In the genomic region with DNA sequence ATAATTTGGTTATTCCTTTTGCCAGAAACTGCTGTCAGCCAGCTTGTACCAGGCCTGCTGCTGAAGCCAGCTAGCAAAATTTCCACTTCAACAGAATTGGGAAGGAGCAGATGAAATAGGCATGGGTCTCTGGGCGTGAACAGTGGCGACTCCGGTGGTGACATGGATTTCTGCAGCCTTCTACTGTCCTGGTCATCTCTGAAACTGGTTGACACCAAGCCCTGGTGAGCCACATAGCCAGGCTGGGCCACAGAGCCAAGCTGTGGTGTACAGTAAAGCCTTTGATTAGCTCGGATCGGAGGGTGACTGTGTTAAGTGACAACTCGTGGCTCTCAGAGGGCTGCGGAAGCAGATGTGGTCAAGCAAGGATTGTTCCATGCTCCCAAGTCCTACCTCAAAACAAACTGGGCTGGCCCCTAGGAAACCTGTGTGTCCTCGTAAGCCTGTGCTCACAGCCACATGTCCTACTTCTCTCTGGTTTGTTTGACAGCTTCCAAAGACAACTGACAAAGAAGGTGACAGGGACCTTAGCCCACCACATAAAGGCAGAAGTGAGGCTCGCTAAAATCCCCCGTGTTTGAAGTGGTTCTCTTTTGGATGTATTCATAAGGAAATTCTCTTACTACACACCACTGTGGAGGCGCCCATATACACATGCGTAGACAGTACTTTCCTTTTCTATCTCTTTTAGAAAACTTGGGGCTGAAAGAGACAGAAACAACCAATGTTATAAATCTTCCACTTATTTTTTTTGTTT, we compare ENCODE assay signal across 8 mouse cellular contexts. TPM values are rescaled to one million over a fixed set of nuclear protein-coding genes. Genes with fewer than 3 reads are reported as not detected.
A peak's percentile ranks its signal among the peaks of the same experiment; 100 is the strongest.
DNase-seq lines count a peak whose midpoint lies in the region; ATAC-seq and TF ChIP-seq lines count a peak whose summit lies in the region.

No protein-coding gene starts in this region.

- no peak overlapping the region for H3K9ac ChIP-seq in kidney, embryonic 15.5 days
- H3K9ac ChIP-seq in heart, embryonic 15.5 days = no peak overlapping the region
- no peak overlapping the region for H3K9ac ChIP-seq in liver, postnatal 0 days (replicated peaks)
- H3K9ac ChIP-seq in stomach, embryonic 16.5 days (ENCODE audit: low read length) = peak overlapping the region; percentile 44

- no peak for DNase-seq in kidney, postnatal 25 days
- peak; percentile 43 for DNase-seq in ES-CJ7 (ENCODE audit: low read depth, low spot score)
- no peak for DNase-seq in liver, postnatal 0 days
- no peak for DNase-seq in urinary bladder, postnatal 4 days (ENCODE audit: low spot score in 2 of 2)

- H3K4me3 ChIP-seq in kidney, embryonic 15.5 days (replicated peaks) = no peak overlapping the region
- H3K4me3 ChIP-seq in heart, embryonic 15.5 days = no peak overlapping the region
- H3K4me3 ChIP-seq in liver, postnatal 0 days (ENCODE audit: low read depth, low read length) = no peak overlapping the region
- H3K4me3 ChIP-seq in stomach, embryonic 16.5 days (replicated peaks; ENCODE audit: low read length) = no peak overlapping the region

- H3K27ac ChIP-seq in kidney, embryonic 15.5 days = peak overlapping the region; percentile 94
- H3K27ac ChIP-seq in heart, embryonic 15.5 days = peak overlapping the region; percentile 97
- H3K27ac ChIP-seq in liver, postnatal 0 days (ENCODE audit: low read depth) = peak overlapping the region; percentile 62; the same call in 1 of the 2 replicates
- H3K27ac ChIP-seq in stomach, embryonic 16.5 days (ENCODE audit: low read length) = peak overlapping the region; percentile 97

- TF ChIP-seq EP300 in liver, postnatal 0 days (IDR thresholded peaks at IDR 0.05; ENCODE audit: low read depth) = no peak

- WGBS in kidney, embryonic 15.5 days = 60% methylated on average over 12 of the region's 12 CpGs
- 59% methylated on average over 12 of the region's 12 CpGs for WGBS in heart, embryonic 15.5 days
- WGBS in liver, postnatal 0 days (ENCODE audit: insufficient replicate concordance) = 64% methylated on average over 12 of the region's 12 CpGs
- WGBS in stomach, embryonic 16.5 days = 71% methylated on average over 12 of the region's 12 CpGs

- peak; percentile 37 for TF ChIP-seq CTCF in liver, postnatal 0 days (IDR thresholded peaks at IDR 0.05; ENCODE audit: low read depth)

- no peak for ATAC-seq in kidney, embryonic 15.5 days (replicated peaks; ENCODE audit: low FRiP score)
- 0 out of 2 replicates have a peak, but pooled peaks have one; percentile 10 for ATAC-seq in common myeloid progenitor, adult 5-6 weeks (replicated peaks; ENCODE audit: low read depth, poor library complexity, severe bottlenecking)
- ATAC-seq in heart, embryonic 15.5 days (replicated peaks; ENCODE audit: insufficient number of reproducible peaks, insufficient read depth, low FRiP score, low read depth) = peak; percentile 10; the same call in 1 of the 2 replicates
- ATAC-seq in liver, postnatal 0 days = no peak
- ATAC-seq in stomach, embryonic 16.5 days (ENCODE audit: insufficient read depth, low FRiP score) = no peak

- peaks cover 73% of the 10 kb centered on the region for H3K4me1 ChIP-seq in kidney, embryonic 15.5 days
- H3K4me1 ChIP-seq in heart, embryonic 15.5 days (replicated peaks) = peaks cover 36% of the 10 kb centered on the region
- H3K4me1 ChIP-seq in liver, postnatal 0 days (ENCODE audit: insufficient read depth) = peaks cover 17% of the 10 kb centered on the region
- H3K4me1 ChIP-seq in stomach, embryonic 16.5 days (ENCODE audit: control insufficient read depth, insufficient read depth, low read length) = peaks cover 25% of the 10 kb centered on the region

- no peaks in the 10 kb centered on the region for H3K27me3 ChIP-seq in kidney, embryonic 15.5 days
- H3K27me3 ChIP-seq in heart, embryonic 15.5 days = no peaks in the 10 kb centered on the region
- no peaks in the 10 kb centered on the region for H3K27me3 ChIP-seq in liver, postnatal 0 days (ENCODE audit: insufficient read depth, low read length)
- no peaks in the 10 kb centered on the region for H3K27me3 ChIP-seq in stomach, embryonic 16.5 days (ENCODE audit: control insufficient read depth, insufficient read depth, low read length)

- H3K36me3 ChIP-seq in kidney, embryonic 15.5 days = 0 out of 2 replicates have a peak, but pooled peaks cover 3% of the 10 kb centered on the region
- no peaks in the 10 kb centered on the region for H3K36me3 ChIP-seq in heart, embryonic 15.5 days
- H3K36me3 ChIP-seq in liver, postnatal 0 days (replicated peaks; ENCODE audit: insufficient read depth, low read length) = peaks cover 4% of the 10 kb centered on the region; the same call in 1 of the 2 replicates
- H3K36me3 ChIP-seq in stomach, embryonic 16.5 days (ENCODE audit: control insufficient read depth, insufficient read depth, low read length) = no peaks in the 10 kb centered on the region

- peak overlapping the region; percentile 48 for H3K4me2 ChIP-seq in kidney, embryonic 15.5 days
- H3K4me2 ChIP-seq in heart, embryonic 15.5 days = peak overlapping the region; percentile 67
- H3K4me2 ChIP-seq in liver, postnatal 0 days (ENCODE audit: low read depth, low read length) = peak overlapping the region; percentile 53; the same call in 1 of the 2 replicates
- H3K4me2 ChIP-seq in stomach, embryonic 16.5 days (ENCODE audit: low read depth, low read length) = no peak overlapping the region; the same call in 1 of the 2 replicates

- H3K9me3 ChIP-seq in kidney, embryonic 15.5 days (replicated peaks) = no peaks in the 10 kb centered on the region
- H3K9me3 ChIP-seq in heart, embryonic 15.5 days (replicated peaks) = no peaks in the 10 kb centered on the region
- no peaks in the 10 kb centered on the region for H3K9me3 ChIP-seq in liver, postnatal 0 days (ENCODE audit: low read length)
- no peaks in the 10 kb centered on the region for H3K9me3 ChIP-seq in stomach, embryonic 16.5 days (replicated peaks; ENCODE audit: control insufficient read depth, low read length)

RNA-seq across cellular contexts. Expression of a gene that starts 36.5 kb away (rescaled TPM):
- 50.2 and 55.0 TPM in 2 replicates for polyA plus RNA-seq in kidney, embryonic 15.5 days (2015; fragmentation: Nextera tagmentation; extraction: Ambion mirVana)
- total RNA-seq in common myeloid progenitor, adult 5-6 weeks (2017) = 57.8 and 77.4 TPM in 2 replicates
- 66.8 and 77.5 TPM in 2 replicates for polyA plus RNA-seq in heart, embryonic 15.5 days (2015; fragmentation: Nextera tagmentation; extraction: Ambion mirVana)
- polyA plus RNA-seq in liver, postnatal 0 days (2015; fragmentation: Nextera tagmentation; extraction: Ambion mirVana) = 18.4 and 18.9 TPM in 2 replicates
- polyA plus RNA-seq in stomach, embryonic 16.5 days (2015; fragmentation: Nextera tagmentation; extraction: Ambion mirVana) = 108 and 110 TPM in 2 replicates

Comparison
In these comparisons a context has a peak if more than half of its experiments do, and no peak if none do; other contexts are left out.
1. ATAC-seq: peak in common myeloid progenitor, adult 5-6 weeks (single experiment) and heart, embryonic 15.5 days (single experiment); none in kidney, embryonic 15.5 days (single experiment), liver, postnatal 0 days (single experiment) and stomach, embryonic 16.5 days (single experiment).
2. Peak in every context shown above with its lines, with median percentiles within 50 percentile points of each other: H3K27ac ChIP-seq.